Mouse (Mus musculus) kidney, adult 18-20 months (tissue): ENCODE results near the gene Ank2.

Experiments
- DNase-seq: peaks from one replicate; pipeline ENCODE4 v3.0.0; 2021

The Ank2 gene

DNA sequence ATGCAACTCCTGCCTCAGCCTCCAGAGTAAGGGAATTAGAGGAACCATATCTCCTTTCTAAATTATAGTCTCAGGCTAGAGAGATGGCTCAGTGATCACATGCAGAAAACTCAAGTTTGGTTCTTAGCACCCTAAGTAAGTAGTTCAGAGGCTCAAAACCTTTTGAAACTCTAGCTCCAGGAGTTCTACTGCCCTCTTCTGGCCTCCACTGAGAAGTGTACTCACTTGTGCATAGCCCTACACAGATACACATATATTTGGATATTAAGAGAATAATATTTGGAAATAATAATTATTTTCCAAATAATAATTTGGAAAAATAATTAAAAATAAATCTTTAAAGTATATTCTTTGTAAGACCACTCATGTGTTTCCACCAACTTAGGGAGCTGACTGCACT is 218.8 kb downstream of the Ank2 start:
- DNase-seq = no peak

- no peak for DNase-seq
These were observed 223.2 kb downstream of the Ank2 start for GRCm38 (mm10) chr3:127275953-127276352.

DNA sequence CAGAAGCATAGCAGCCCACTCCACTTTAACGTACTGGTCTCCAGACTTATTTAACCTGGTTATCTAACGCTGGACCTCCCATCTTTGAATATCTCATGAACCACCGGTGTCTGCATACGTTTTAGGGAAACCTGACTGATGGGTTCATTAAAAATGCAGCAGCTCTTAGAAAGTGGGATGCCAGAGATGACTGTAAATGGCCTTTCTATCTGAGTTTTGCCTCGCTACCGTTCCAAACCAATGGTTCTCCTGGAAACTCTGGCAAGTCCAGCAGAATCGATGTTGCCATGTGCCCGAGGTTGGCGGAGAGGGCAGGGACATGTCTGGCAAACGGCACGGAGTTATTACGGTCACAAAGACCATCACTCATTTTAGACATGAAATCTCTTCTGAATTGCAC is 226.3 kb downstream of the Ank2 start:
- no peak for DNase-seq

DNA sequence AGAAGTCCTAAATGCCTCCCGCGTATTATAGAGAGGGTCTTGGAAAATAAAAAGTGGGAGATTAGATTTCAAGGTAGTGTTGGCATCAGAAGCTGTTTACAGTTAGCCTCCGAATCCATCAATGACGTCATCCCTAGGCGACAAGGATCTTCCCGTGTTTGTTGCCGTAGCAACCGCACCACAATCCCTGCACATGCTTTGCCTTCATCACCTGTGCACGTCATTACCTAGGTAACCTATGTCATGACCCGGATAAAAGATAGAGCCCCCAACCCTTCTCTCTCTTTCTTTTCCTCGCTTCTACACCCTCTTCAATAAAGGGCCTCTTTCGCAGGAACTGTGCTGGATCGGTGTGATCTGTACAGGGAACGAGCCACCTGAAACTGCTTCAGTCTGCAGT is 229.5 kb downstream of the Ank2 start:
- no peak for DNase-seq

DNA sequence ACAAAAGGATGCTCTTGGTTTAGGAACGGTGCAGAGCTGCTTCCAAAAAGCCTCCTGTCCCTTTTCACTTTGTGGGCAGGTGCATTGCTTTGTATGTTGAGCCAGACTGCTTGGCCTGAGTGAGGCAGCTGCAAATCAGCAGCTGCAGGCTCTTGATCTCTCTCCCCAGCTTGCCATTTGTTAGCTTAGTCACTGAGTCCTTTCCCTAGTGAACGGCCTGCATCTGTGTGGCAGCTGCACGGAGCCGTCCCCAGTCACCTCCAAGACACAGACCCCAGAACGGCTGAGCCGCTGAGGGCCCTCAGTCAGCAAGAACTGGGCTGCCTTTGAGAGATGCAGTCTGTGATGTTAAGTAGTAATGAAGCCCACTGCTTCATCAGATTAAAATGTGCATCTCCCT is 231.3 kb downstream of the Ank2 start:
- DNase-seq = no peak

GRCm38 (mm10) chr3:127265732-127266131 is 233.4 kb downstream of the Ank2 start:
- DNase-seq = no peak

- DNase-seq = no peak
These were observed 234.0 kb downstream of the Ank2 start for GRCm38 (mm10) chr3:127265182-127265581.

GRCm38 (mm10) chr3:127260786-127261166 is 238.4 kb downstream of the Ank2 start:
- no peak for DNase-seq

DNA sequence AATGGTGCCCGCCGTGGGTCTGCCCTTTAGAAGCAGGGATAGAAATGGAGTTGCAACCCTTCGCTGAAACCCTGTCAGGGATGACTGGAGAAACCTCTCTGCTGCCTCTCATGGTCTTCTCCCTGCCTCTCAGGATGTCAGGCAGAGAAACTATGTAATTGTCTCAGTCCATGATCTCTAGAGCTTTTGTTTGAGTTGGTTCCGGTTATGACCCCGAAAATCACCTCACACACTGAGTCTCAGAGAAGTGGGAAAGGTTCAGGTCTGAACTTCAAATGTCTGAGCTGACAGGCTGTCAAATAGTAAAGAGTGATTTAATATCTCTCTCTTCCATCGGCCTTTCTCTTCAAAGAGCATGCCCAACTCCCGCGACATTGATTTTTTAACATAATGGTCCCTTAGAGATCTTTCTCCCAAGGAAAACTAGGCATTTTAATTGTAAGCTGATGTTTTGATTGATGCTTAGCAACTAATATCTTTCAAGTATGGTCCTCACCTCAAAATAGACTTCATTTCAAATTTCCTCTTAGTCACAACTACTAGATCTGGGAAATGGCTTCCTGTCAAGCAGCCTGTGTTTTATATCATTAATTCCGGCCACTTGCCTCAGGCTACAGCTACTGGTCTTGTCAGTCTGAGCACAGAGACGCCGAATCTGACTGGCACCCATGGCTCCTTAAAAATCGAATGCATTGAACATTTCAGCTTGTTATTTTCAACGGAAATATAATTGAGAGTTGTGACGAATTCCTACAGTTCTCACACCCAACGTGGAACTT is 239.0 kb downstream of the Ank2 start:
- DNase-seq = no peak

- DNase-seq = no peak
These were observed 240.6 kb downstream of the Ank2 start for GRCm38 (mm10) chr3:127258466-127259075.

DNA sequence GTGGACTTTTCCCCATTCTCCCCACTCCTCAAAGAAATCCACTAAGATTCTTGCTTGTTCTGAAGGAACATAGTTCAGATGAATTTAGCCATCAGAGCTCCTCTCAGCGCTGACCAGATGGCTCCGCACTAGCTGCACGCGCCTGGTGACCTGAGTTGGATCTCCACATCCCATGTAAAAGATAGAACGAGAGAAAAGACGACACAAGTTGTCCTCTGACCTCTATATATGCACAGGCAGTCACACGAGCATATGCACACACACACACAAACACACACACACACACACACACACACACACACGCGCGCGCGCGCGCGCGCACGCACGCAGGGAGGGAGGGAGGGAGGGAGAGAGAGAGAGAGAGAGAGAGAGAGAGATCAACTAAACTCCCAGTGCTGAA is 241.2 kb downstream of the Ank2 start:
- DNase-seq = peak; percentile 5

GRCm38 (mm10) chr3:127257279-127257925 is 241.7 kb downstream of the Ank2 start:
- peak; percentile 37 for DNase-seq

DNA sequence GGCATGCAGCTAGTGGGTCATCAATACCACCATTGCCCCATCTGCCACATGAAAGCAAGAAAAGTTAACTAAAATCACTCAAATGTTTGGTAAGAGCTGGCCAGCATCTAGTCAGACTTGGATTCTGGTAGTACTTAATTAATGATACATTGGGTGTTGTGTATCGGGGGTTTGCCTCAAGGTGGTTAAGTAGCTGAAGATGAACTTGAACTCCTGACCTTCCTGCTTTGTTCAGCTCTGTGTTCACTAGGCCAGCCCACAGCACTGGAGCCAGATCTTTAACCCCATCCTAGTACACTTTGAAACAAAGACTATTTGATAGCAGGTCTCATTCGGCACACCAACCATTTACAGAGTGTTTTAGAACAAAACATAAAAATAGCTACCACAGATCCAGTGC is 242.5 kb downstream of the Ank2 start:
- no peak for DNase-seq

DNA sequence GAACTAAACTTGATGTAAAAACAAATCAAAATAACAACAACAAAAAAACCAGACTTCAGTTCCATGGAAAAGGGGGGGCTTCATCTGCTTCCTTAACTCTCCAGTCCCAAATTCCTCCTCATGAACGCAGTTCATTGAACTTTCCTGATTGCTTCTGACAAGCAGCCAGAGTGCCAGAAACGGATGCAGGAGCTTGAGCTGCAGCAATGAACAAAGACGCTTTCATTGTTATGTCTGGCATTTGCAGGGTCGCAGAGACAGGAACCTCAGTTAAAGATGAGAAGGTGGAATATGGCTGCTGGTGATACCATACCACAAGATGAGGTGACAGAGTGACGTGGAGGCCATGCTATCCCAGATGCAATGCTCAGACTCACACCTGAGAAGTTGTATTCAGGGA is 248.2 kb downstream of the Ank2 start:
- DNase-seq = no peak

DNA sequence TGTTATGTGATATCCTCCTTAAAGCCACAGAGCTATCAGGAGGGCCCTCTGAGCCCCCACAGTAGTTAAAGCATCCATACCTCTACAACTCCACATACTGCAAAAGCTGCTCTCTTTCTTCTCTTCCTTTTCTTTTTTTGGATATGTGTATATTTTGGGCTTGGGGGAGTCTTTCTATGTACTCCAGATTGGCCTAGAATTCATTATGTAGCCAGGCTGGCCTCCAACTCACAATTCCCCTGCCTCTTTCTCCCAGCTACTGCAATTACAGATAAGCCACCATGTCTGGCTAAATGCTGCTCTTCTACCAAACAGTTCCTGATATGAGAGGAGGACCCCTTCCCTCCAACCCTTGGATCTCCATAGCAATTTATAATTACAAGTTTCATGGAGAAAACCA is 250.5 kb downstream of the Ank2 start:
- DNase-seq = no peak

- no peak for DNase-seq
These were observed 252.0 kb downstream of the Ank2 start for GRCm38 (mm10) chr3:127246989-127247708.

DNA sequence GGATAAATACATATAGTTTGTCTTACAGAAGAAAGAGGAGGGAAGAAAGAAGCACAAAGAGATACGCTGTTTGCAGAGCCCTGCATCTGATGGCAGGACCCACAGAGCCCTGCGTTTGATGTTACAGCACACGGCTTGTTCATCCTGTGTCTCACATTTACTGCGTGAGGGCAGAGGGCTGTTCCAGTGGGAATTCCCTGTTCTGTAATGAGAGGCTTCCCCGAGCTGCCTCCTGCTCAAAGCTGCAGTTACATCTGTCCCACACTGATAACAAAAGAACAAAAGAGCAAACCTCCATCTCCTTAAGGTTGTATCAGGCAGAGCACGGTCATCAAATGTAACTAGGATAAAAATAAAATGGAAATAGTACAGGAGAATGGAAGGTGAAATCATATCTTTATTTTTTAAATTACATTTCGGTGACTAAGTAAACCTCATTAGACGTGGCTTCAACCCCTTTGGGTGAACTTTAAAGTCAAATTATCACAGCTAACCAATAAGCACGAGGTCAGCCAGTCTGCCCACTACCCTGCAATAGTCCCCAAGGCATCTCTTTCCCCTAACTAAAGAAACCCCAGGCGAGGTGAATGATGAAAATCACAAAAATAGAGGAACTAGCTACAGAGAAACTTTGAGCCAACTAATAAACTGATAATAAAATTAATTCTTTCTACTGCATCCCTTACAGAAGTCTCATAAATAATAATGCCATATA is 255.1 kb downstream of the Ank2 start:
- no peak for DNase-seq

- no peak for DNase-seq
These were observed 256.8 kb downstream of the Ank2 start for GRCm38 (mm10) chr3:127242234-127242810.

GRCm38 (mm10) chr3:127235271-127235670 is 263.9 kb downstream of the Ank2 start:
- DNase-seq = no peak

GRCm38 (mm10) chr3:127225799-127226730 is 273.1 kb downstream of the Ank2 start:
- peak; percentile 6 for DNase-seq

GRCm38 (mm10) chr3:127225167-127225798 is 273.9 kb downstream of the Ank2 start:
- DNase-seq = no peak
